Mouse (Mus musculus): ENCODE data around the gene Timm50. TPM values are rescaled to one million over a fixed set of nuclear protein-coding genes. Genes with fewer than 3 reads are reported as not detected.
A peak's percentile ranks its signal among the peaks of the same experiment; 100 is the strongest.

The Timm50 gene
- polyA plus RNA-seq, 1 experiment from 2014 or later: 119 TPM

- Histone ChIP-seq H3K4me2 (ENCODE audit: low read length) (no peak overlapping the region), H3K27me3 (ENCODE audit: control insufficient read depth, insufficient read depth, low read length) (no peaks in the 10 kb centered on the region), H3K9me3 (ENCODE audit: control insufficient read depth, low read length) (no peaks in the 10 kb centered on the region), H3K27ac (replicated peaks in 1 of 2; ENCODE audit: control insufficient read depth in 1 of 2, insufficient read depth in 1 of 2, low read depth in 2 of 2, low read length in 2 of 2) (no peak overlapping the region), H3K36me3 (ENCODE audit: control insufficient read depth, insufficient read depth, low read length) (peaks cover 48% of the 10 kb centered on the region), H3K4me1 (ENCODE audit: control insufficient read depth in 2 of 2, insufficient read depth in 2 of 2, low read length in 2 of 2) (peaks cover 30 to 44% of the 10 kb centered on the region in 2 experiments), H3K4me3 (ENCODE audit: control insufficient read depth in 1 of 2, insufficient read depth in 1 of 2, low read depth in 1 of 2, low read length in 2 of 2) (no peak overlapping the region), H3K9ac (ENCODE audit: low read length) (no peak overlapping the region)
- WGBS: 82% methylated on average over 3 of the region's 3 CpGs
- no peak for ATAC-seq (ENCODE audit: insufficient number of reproducible peaks, insufficient read depth, low FRiP score, low read depth)
Measured at GRCm38 (mm10) chr7:28354596-28354995, 42.7 kb upstream of the Timm50 start.

GRCm38 (mm10) chr7:28354113-28354581 is 42.3 kb upstream of the Timm50 start:
- ATAC-seq (ENCODE audit: insufficient number of reproducible peaks, insufficient read depth, low FRiP score, low read depth): no peak
- Histone ChIP-seq H3K36me3 (ENCODE audit: control insufficient read depth, insufficient read depth, low read length) (peaks cover 43% of the 10 kb centered on the region), H3K4me3 (ENCODE audit: control insufficient read depth in 1 of 2, insufficient read depth in 1 of 2, low read depth in 1 of 2, low read length in 2 of 2) (no peak overlapping the region), H3K27ac (replicated peaks in 1 of 2; ENCODE audit: control insufficient read depth in 1 of 2, insufficient read depth in 1 of 2, low read depth in 2 of 2, low read length in 2 of 2) (no peak overlapping the region), H3K4me1 (ENCODE audit: control insufficient read depth in 2 of 2, insufficient read depth in 2 of 2, low read length in 2 of 2) (peaks cover 30 to 47% of the 10 kb centered on the region in 2 experiments), H3K27me3 (ENCODE audit: control insufficient read depth, insufficient read depth, low read length) (no peaks in the 10 kb centered on the region), H3K4me2 (ENCODE audit: low read length) (no peak overlapping the region), H3K9me3 (ENCODE audit: control insufficient read depth, low read length) (no peaks in the 10 kb centered on the region), H3K9ac (ENCODE audit: low read length) (no peak overlapping the region)
- WGBS: 81% methylated on average over 3 of the region's 3 CpGs

DNA sequence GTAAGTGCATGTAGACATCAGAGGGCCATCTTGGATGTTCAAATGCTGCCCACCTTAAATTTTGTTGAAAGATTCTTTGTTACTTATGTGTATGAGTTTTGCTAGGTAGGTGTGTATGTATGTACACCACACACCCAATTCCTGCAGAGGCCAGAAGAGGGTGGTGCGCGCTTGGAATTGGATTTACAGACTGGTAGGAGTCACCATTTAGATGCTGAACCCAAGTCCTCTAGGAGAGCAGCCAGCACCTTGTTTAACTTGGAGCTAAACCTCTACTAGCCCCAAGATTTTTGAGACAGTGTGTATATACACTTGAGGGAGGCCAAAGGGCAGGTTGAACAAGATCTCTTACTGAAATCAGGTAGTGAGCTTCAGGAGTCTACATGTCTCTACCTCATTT is 41.4 kb upstream of the Timm50 start:
- ATAC-seq (ENCODE audit: insufficient number of reproducible peaks, insufficient read depth, low FRiP score, low read depth): no peak
- Histone ChIP-seq H3K4me3 (ENCODE audit: control insufficient read depth in 1 of 2, insufficient read depth in 1 of 2, low read depth in 1 of 2, low read length in 2 of 2) (no peak overlapping the region), H3K4me1 (ENCODE audit: control insufficient read depth in 2 of 2, insufficient read depth in 2 of 2, low read length in 2 of 2) (peaks cover 27 to 39% of the 10 kb centered on the region in 2 experiments), H3K27ac (replicated peaks in 1 of 2; ENCODE audit: control insufficient read depth in 1 of 2, insufficient read depth in 1 of 2, low read depth in 2 of 2, low read length in 2 of 2) (no peak overlapping the region), H3K9ac (ENCODE audit: low read length) (no peak overlapping the region), H3K4me2 (ENCODE audit: low read length) (no peak overlapping the region), H3K36me3 (ENCODE audit: control insufficient read depth, insufficient read depth, low read length) (peaks cover 38% of the 10 kb centered on the region), H3K27me3 (ENCODE audit: control insufficient read depth, insufficient read depth, low read length) (no peaks in the 10 kb centered on the region), H3K9me3 (ENCODE audit: control insufficient read depth, low read length) (no peaks in the 10 kb centered on the region)
- 93% methylated on average over 2 of the region's 2 CpGs for WGBS

GRCm38 (mm10) chr7:28351676-28352191 is 39.9 kb upstream of the Timm50 start:
- 32% methylated on average over 4 of the region's 4 CpGs for WGBS
- no peaks in the 10 kb centered on the region for H3K9me3 ChIP-seq (ENCODE audit: control insufficient read depth, low read length)
- ATAC-seq (ENCODE audit: insufficient number of reproducible peaks, insufficient read depth, low FRiP score, low read depth): no peak

GRCm38 (mm10) chr7:28350155-28350883 is 38.4 kb upstream of the Timm50 start, which contains the start of gene Rps16:
Rps16 (plus strand) TSS chr7:28350652.
- Histone ChIP-seq H3K36me3 (ENCODE audit: control insufficient read depth, insufficient read depth, low read length) (peaks cover 37% of the 10 kb centered on the region), H3K27me3 (ENCODE audit: control insufficient read depth, insufficient read depth, low read length) (no peaks in the 10 kb centered on the region), H3K9me3 (ENCODE audit: control insufficient read depth, low read length) (no peaks in the 10 kb centered on the region), H3K4me1 (ENCODE audit: control insufficient read depth in 2 of 2, insufficient read depth in 2 of 2, low read length in 2 of 2) (peaks cover 11 to 18% of the 10 kb centered on the region in 2 experiments), H3K4me3 (ENCODE audit: control insufficient read depth in 1 of 2, insufficient read depth in 1 of 2, low read depth in 1 of 2, low read length in 2 of 2) (peak within 1 kb of the TSS; percentile 90 to 98), H3K27ac (replicated peaks in 1 of 2; ENCODE audit: control insufficient read depth in 1 of 2, insufficient read depth in 1 of 2, low read depth in 2 of 2, low read length in 2 of 2) (peak within 1 kb of the TSS; percentile 92 to 96), H3K4me2 (ENCODE audit: low read length) (peak within 1 kb of the TSS; percentile 96), H3K9ac (ENCODE audit: low read length) (peak within 1 kb of the TSS; percentile 99)
- ATAC-seq (ENCODE audit: insufficient number of reproducible peaks, insufficient read depth, low FRiP score, low read depth): peak; percentile 93
- under 1% methylated on average over 46 of the region's 50 CpGs for WGBS

More at GRCm38 (mm10) chr7:28351676-28352191, 39.9 kb upstream of the Timm50 start:
- Histone ChIP-seq H3K36me3 (ENCODE audit: control insufficient read depth, insufficient read depth, low read length) (peaks cover 38% of the 10 kb centered on the region), H3K9ac (ENCODE audit: low read length) (peak overlapping the region; percentile 99), H3K4me3 (ENCODE audit: control insufficient read depth in 1 of 2, insufficient read depth in 1 of 2, low read depth in 1 of 2, low read length in 2 of 2) (peak overlapping the region; percentile 90 to 98; a peak in 3 of 4 replicates), H3K4me2 (ENCODE audit: low read length) (peak overlapping the region; percentile 96), H3K4me1 (ENCODE audit: control insufficient read depth in 2 of 2, insufficient read depth in 2 of 2, low read length in 2 of 2) (peaks cover 14 to 24% of the 10 kb centered on the region in 2 experiments), H3K27ac (replicated peaks in 1 of 2; ENCODE audit: control insufficient read depth in 1 of 2, insufficient read depth in 1 of 2, low read depth in 2 of 2, low read length in 2 of 2) (peak overlapping the region in 1 of 2 experiments; percentile 92; a peak in 2 of 4 replicates), H3K27me3 (ENCODE audit: control insufficient read depth, insufficient read depth, low read length) (no peaks in the 10 kb centered on the region)

GRCm38 (mm10) chr7:28348601-28349000 is 36.7 kb upstream of the Timm50 start:
- ATAC-seq (ENCODE audit: insufficient number of reproducible peaks, insufficient read depth, low FRiP score, low read depth): no peak
- no peak overlapping the region for H3K27ac ChIP-seq (replicated peaks in 1 of 2; ENCODE audit: control insufficient read depth in 1 of 2, insufficient read depth in 1 of 2, low read depth in 2 of 2, low read length in 2 of 2)

GRCm38 (mm10) chr7:28347746-28348145 is 35.9 kb upstream of the Timm50 start:
- Histone ChIP-seq H3K9ac (ENCODE audit: low read length) (no peak overlapping the region), H3K27ac (replicated peaks in 1 of 2; ENCODE audit: control insufficient read depth in 1 of 2, insufficient read depth in 1 of 2, low read depth in 2 of 2, low read length in 2 of 2) (no peak overlapping the region), H3K4me3 (ENCODE audit: control insufficient read depth in 1 of 2, insufficient read depth in 1 of 2, low read depth in 1 of 2, low read length in 2 of 2) (no peak overlapping the region), H3K36me3 (ENCODE audit: control insufficient read depth, insufficient read depth, low read length) (peaks cover 13% of the 10 kb centered on the region), H3K4me1 (ENCODE audit: control insufficient read depth in 2 of 2, insufficient read depth in 2 of 2, low read length in 2 of 2) (peaks cover 11 to 18% of the 10 kb centered on the region in 2 experiments), H3K27me3 (ENCODE audit: control insufficient read depth, insufficient read depth, low read length) (no peaks in the 10 kb centered on the region), H3K9me3 (ENCODE audit: control insufficient read depth, low read length) (no peaks in the 10 kb centered on the region), H3K4me2 (ENCODE audit: low read length) (no peak overlapping the region)
- WGBS: 53% methylated on average over 3 of the region's 3 CpGs
- ATAC-seq (ENCODE audit: insufficient number of reproducible peaks, insufficient read depth, low FRiP score, low read depth): no peak

More at GRCm38 (mm10) chr7:28348601-28349000, 36.7 kb upstream of the Timm50 start:
- H3K36me3 ChIP-seq (ENCODE audit: control insufficient read depth, insufficient read depth, low read length): peaks cover 21% of the 10 kb centered on the region
- 72% methylated on average over 7 of the region's 7 CpGs for WGBS
- H3K27me3 ChIP-seq (ENCODE audit: control insufficient read depth, insufficient read depth, low read length): no peaks in the 10 kb centered on the region
- no peaks in the 10 kb centered on the region for H3K9me3 ChIP-seq (ENCODE audit: control insufficient read depth, low read length)
- H3K4me2 ChIP-seq (ENCODE audit: low read length): no peak overlapping the region
- H3K9ac ChIP-seq (ENCODE audit: low read length): no peak overlapping the region
- H3K4me1 ChIP-seq (ENCODE audit: control insufficient read depth in 2 of 2, insufficient read depth in 2 of 2, low read length in 2 of 2): peaks cover 11 to 18% of the 10 kb centered on the region in 2 experiments
- H3K4me3 ChIP-seq (ENCODE audit: control insufficient read depth in 1 of 2, insufficient read depth in 1 of 2, low read depth in 1 of 2, low read length in 2 of 2): no peak overlapping the region

Data from heart, embryonic 14.5 days (tissue).